Mouse (Mus musculus) limb, embryonic 14.5 days (tissue): ENCODE data around the gene Dtx2. TPM values are rescaled to one million over a fixed set of nuclear protein-coding genes. Genes with fewer than 3 reads are reported as not detected.

Source experiments
- ATAC-seq: fragments of 200-750 bp; cut with Nextera tagmentation; 2 replicates; pipeline ENCODE4 v1.8.0; 2017; ENCODE audit warnings: low read depth, moderate number of reproducible peaks, moderate TSS enrichment; ENCODE audit not compliant: low FRiP score
- DNase-seq: peaks from one replicate; pipeline ENCODE4 v3.0.0-alpha.2; 2015; ENCODE audit warnings: low spot score
- H3K27ac ChIP-seq: fragments of 300-500 bp; sonication (generic); replicated peaks from 2 replicates; pipeline ENCODE4 v1.5.1; 2014; ENCODE audit warnings: low read depth, mild to moderate bottlenecking, low read length, moderate library complexity, mixed read lengths
- H3K27me3 ChIP-seq: fragments of 300-500 bp; sonication (generic); 2 replicates; pipeline ENCODE4 v1.6.1; 2014; ENCODE audit warnings: low read length, mixed read lengths; ENCODE audit not compliant: control insufficient read depth, insufficient read depth
- H3K36me3 ChIP-seq: fragments of 300-500 bp; sonication (generic); 2 replicates; pipeline ENCODE4 v1.6.1; 2014; ENCODE audit warnings: mild to moderate bottlenecking, low read length, moderate library complexity, mixed read lengths; ENCODE audit not compliant: control insufficient read depth, insufficient read depth
- H3K4me1 ChIP-seq: fragments of 300-500 bp; sonication (generic); 2 replicates; pipeline ENCODE4 v1.6.1; 2014; ENCODE audit warnings: antibody characterized with exemption, low read length, mixed read lengths; ENCODE audit not compliant: control insufficient read depth, insufficient read depth
- H3K4me2 ChIP-seq: fragments of 300-500 bp; sonication (generic); replicated peaks from 2 replicates; pipeline ENCODE4 v1.6.1; 2014; ENCODE audit warnings: low read depth, mild to moderate bottlenecking, low read length, moderate library complexity; ENCODE audit not compliant: severe bottlenecking
- H3K4me3 ChIP-seq: fragments of 300-500 bp; sonication (generic); replicated peaks from 2 replicates; pipeline ENCODE4 v1.5.1; 2014; ENCODE audit warnings: low read length
- H3K9ac ChIP-seq: fragments of 300-500 bp; sonication (generic); 2 replicates; pipeline ENCODE4 v1.6.1; 2014; ENCODE audit warnings: mild to moderate bottlenecking, low read depth, low read length, moderate library complexity; ENCODE audit not compliant: severe bottlenecking
- H3K9me3 ChIP-seq: fragments of 300-500 bp; sonication (generic); 2 replicates; pipeline ENCODE4 v1.6.1; 2016; ENCODE audit warnings: low read length; ENCODE audit not compliant: control insufficient read depth
- POLR2A ChIP-seq: fragments of 200-500 bp; IDR thresholded peaks from 2 replicates; pipeline ENCODE4 v1.8.0; 2012; ENCODE audit warnings: inconsistent platforms, mild to moderate bottlenecking, moderate library complexity, borderline replicate concordance; ENCODE audit not compliant: insufficient read depth, insufficient read length; ENCODE audit errors: extremely low read depth
- WGBS: fragments of 180-500 bp; shearing (Covaris S2); extraction: QIAGEN DNeasy Blood & Tissue Kit; methylation state at CpG from one replicate; pipeline ENCODE4 v1.1.7; 2014; 5-methylcytosine and 5-hydroxymethylcytosine counted together
- polyA plus RNA-seq, 2 experiments: library from polyadenylated mRNA; depleted of rRNA in 1 of 2; stranded (reverse) in 1 of 2; unstranded in 1 of 2; fragments of >200 nt; fragmentation: Nextera tagmentation in 1 of 2; extraction: Ambion mirVana in 1 of 2; gene quantifications; 2 replicates each; pipeline versions ENCODE4 v1.2.1 to v1.2.3; 2012 to 2014

Dtx2 gene
- polyA plus RNA-seq, 2 experiments, result 28.5 to 29.5 TPM

- no peak for ATAC-seq
- Histone ChIP-seq H3K27me3 (no peaks in the 10 kb centered on the region), H3K4me2 (no peak overlapping the region), H3K9ac (no peak overlapping the region), H3K9me3 (no peaks in the 10 kb centered on the region), H3K4me3 (no peak overlapping the region), H3K36me3 (no peaks in the 10 kb centered on the region), H3K4me1 (peaks cover 8% of the 10 kb centered on the region), H3K27ac (no peak overlapping the region)
- DNase-seq, result no peak
- TF ChIP-seq POLR2A, result no peak
- 57% methylated on average over 9 of the region's 9 CpGs for WGBS
Observed at GRCm38 (mm10) chr5:135966866-135967265, 27.7 kb upstream of the Dtx2 start.

- no peak overlapping the region for H3K9ac ChIP-seq
- DNase-seq, result no peak
Observed at GRCm38 (mm10) chr5:135968781-135969180, 25.8 kb upstream of the Dtx2 start.

GRCm38 (mm10) chr5:135970247-135970646, 24.4 kb upstream of the Dtx2 start:
- no peak for TF ChIP-seq POLR2A
- no peaks in the 10 kb centered on the region for H3K9me3 ChIP-seq
- no peak overlapping the region for H3K4me3 ChIP-seq

More at GRCm38 (mm10) chr5:135968781-135969180, 25.8 kb upstream of the Dtx2 start:
- Histone ChIP-seq H3K4me3 (no peak overlapping the region), H3K36me3 (no peaks in the 10 kb centered on the region), H3K4me1 (peaks cover 6% of the 10 kb centered on the region; the same call in 1 of the 2 replicates), H3K27ac (no peak overlapping the region), H3K4me2 (no peak overlapping the region), H3K9me3 (no peaks in the 10 kb centered on the region), H3K27me3 (no peaks in the 10 kb centered on the region)
- ATAC-seq, result no peak
- 64% methylated on average over 1 of the region's 1 CpGs for WGBS
- TF ChIP-seq POLR2A, result no peak

GRCm38 (mm10) chr5:135971876-135972275, 22.7 kb upstream of the Dtx2 start:
- 81% methylated on average over 7 of the region's 7 CpGs for WGBS
- Histone ChIP-seq H3K36me3 (no peaks in the 10 kb centered on the region), H3K27ac (no peak overlapping the region), H3K4me1 (no peaks in the 10 kb centered on the region), H3K4me3 (no peak overlapping the region), H3K4me2 (no peak overlapping the region), H3K9me3 (no peaks in the 10 kb centered on the region), H3K9ac (no peak overlapping the region), H3K27me3 (no peaks in the 10 kb centered on the region)
- no peak for TF ChIP-seq POLR2A
- ATAC-seq (no peak), DNase-seq (no peak)

More at GRCm38 (mm10) chr5:135970247-135970646, 24.4 kb upstream of the Dtx2 start:
- no peak overlapping the region for H3K4me2 ChIP-seq
- ATAC-seq, result no peak
- no peaks in the 10 kb centered on the region for H3K27me3 ChIP-seq
- H3K4me1 ChIP-seq, result peaks cover 6% of the 10 kb centered on the region; the same call in 1 of the 2 replicates
- 76% methylated on average over 6 of the region's 6 CpGs for WGBS
- H3K27ac ChIP-seq, result no peak overlapping the region
- no peaks in the 10 kb centered on the region for H3K36me3 ChIP-seq
- no peak overlapping the region for H3K9ac ChIP-seq
- DNase-seq, result no peak

- no peak within 1 kb of the TSS; the same call in 1 of the 2 replicates for H3K4me2 ChIP-seq
- no peak for TF ChIP-seq POLR2A
- H3K4me1 ChIP-seq, result no peaks in the 10 kb centered on the region
- no peaks in the 10 kb centered on the region for H3K27me3 ChIP-seq
- H3K36me3 ChIP-seq, result no peaks in the 10 kb centered on the region
- H3K27ac ChIP-seq, result no peak within 1 kb of the TSS
- H3K4me3 ChIP-seq, result peak within 1 kb of the TSS; percentile 14; the same call in 1 of the 2 replicates
- ATAC-seq, result no peak
- no peak within 1 kb of the TSS for H3K9ac ChIP-seq
- DNase-seq, result no peak
- H3K9me3 ChIP-seq, result no peaks in the 10 kb centered on the region
- 19% methylated on average over 7 of the region's 9 CpGs for WGBS
Observed at GRCm38 (mm10) chr5:135974365-135974764, 20.2 kb upstream of the Dtx2 start, which contains the start of gene Ssc4d. TSS of gene Ssc4d (minus strand) at chr5:135974531.

- WGBS, result 85% methylated on average over 8 of the region's 8 CpGs
- Histone ChIP-seq H3K4me2 (no peak overlapping the region), H3K4me3 (no peak overlapping the region), H3K27me3 (no peaks in the 10 kb centered on the region), H3K9ac (no peak overlapping the region), H3K36me3 (no peaks in the 10 kb centered on the region), H3K9me3 (no peaks in the 10 kb centered on the region), H3K4me1 (no peaks in the 10 kb centered on the region), H3K27ac (no peak overlapping the region)
- no peak for TF ChIP-seq POLR2A
- DNase-seq (no peak), ATAC-seq (no peak)
Observed at GRCm38 (mm10) chr5:135975893-135976668, 18.5 kb upstream of the Dtx2 start.
